In the genomic region with DNA sequence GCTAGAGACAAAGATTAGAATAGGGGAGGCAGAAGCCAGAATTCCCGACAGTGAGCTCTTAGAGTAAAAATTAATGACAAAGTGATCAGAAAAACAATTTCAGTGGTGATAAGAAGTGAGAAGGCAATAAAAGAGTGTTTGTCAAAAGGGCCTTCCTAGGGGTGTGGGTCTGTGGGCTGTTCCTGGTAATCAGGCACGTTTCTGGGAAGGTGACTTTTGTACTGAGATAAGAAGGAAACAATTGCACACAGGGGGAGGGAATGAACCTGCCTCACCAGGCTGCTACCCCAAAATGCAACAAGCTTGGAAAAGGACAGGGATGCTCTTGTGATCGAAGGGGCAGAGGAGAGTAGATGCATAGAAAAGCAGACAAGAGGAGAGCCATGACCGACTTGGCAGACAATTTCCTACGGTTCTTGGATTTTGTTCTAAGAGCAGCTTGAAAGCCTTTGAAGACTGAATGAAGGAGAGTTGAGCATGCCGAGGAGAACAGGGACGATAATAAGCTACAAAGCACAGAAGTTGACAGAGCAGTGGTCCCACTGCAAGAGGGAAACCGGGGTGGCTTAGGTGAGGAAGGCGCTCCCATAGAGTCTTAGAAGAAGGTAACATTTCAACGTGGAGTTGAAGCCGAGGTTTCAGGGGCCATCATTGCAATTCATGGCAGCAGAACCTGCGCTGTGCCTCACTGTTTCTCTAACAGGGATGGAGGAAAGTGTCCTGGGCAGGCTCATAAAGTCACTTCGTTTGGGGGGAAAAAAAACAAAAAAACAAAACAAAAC, we compare ENCODE assay signal across 20 mouse cellular contexts.
DNase-seq lines count a peak whose midpoint lies in the region; ATAC-seq and TF ChIP-seq lines count a peak whose summit lies in the region.
"Had no signal": no experiment of that assay in that cellular context is flagged by ENCODE, and none has a peak within 500 bp of the region (broad histone marks: within the 10 kb centered on the region; RNA-seq: fewer than 3 reads in every experiment).

No protein-coding gene starts in this region.

- peak; percentile 81 for DNase-seq in heart, adult 11 months
- no peak for DNase-seq in heart, adult 18-20 months
- DNase-seq in G1E (ENCODE audit: low spot score) = no peak
- DNase-seq in thymus, adult 18-20 months = no peak
- no peak for DNase-seq in thymus, postnatal 25 days
- no peak for DNase-seq in ovary, adult 18-20 months (ENCODE audit: low spot score)
- DNase-seq: adrenal gland, postnatal 36 days; cerebellum, postnatal 14 days; heart, postnatal 14 days; kidney, adult 8-10 months; lung, postnatal 10 days; right cerebral cortex, adult 18-20 months; spleen, adult 18-20 months had no signal

- peak; percentile 62 for ATAC-seq in G1E (ENCODE audit: extremely low read depth, insufficient number of reproducible peaks, low FRiP score, poor library complexity, severe bottlenecking)
- peak; percentile 92 for ATAC-seq in intestine, embryonic 16.5 days
- ATAC-seq: forebrain, embryonic 13.5 days; midbrain, embryonic 15.5 days had no signal

- H3K27ac ChIP-seq in intestine, embryonic 16.5 days (ENCODE audit: low read length) = peak overlapping the region; percentile 67
- H3K27ac ChIP-seq in small intestine, adult 2 months (ENCODE audit: insufficient read depth, low read depth, low read length) = peak overlapping the region; percentile 75
- H3K27ac ChIP-seq: forebrain, embryonic 13.5 days; hindbrain, embryonic 15.5 days; limb, embryonic 15.5 days; midbrain, embryonic 15.5 days had no signal

- peak overlapping the region; percentile 33; the same call in 1 of the 2 replicates for H3K4me3 ChIP-seq in G1E (ENCODE audit: low read depth, low read length)
- H3K4me3 ChIP-seq in intestine, embryonic 16.5 days (ENCODE audit: low read length) = no peak overlapping the region
- H3K4me3 ChIP-seq in small intestine, adult 2 months (ENCODE audit: low read depth, low read length) = no peak overlapping the region
- H3K4me3 ChIP-seq: forebrain, embryonic 13.5 days; hindbrain, embryonic 15.5 days; limb, embryonic 15.5 days; megakaryocyte, embryonic 14.5 days; midbrain, embryonic 15.5 days had no signal

- peaks cover 53% of the 10 kb centered on the region for H3K4me1 ChIP-seq in G1E (ENCODE audit: insufficient read depth, low read depth, low read length)
- peaks cover 10% of the 10 kb centered on the region for H3K4me1 ChIP-seq in intestine, embryonic 16.5 days (ENCODE audit: control insufficient read depth, insufficient read depth, low read length)
- H3K4me1 ChIP-seq in small intestine, adult 2 months (ENCODE audit: control insufficient read depth, insufficient read depth, insufficient read length, low read length) = peaks cover 15% of the 10 kb centered on the region; the same call in 1 of the 2 replicates
- H3K4me1 ChIP-seq: forebrain, embryonic 13.5 days had no signal

- TF ChIP-seq CTCF in G1E (IDR thresholded peaks at IDR 0.05; ENCODE audit: low read depth, low read length) = no peak
- no peak for TF ChIP-seq CTCF in small intestine, adult 2 months (IDR thresholded peaks at IDR 0.05; ENCODE audit: extremely low read depth, insufficient read length, insufficient replicate concordance, low read depth, low read length)

- H3K27me3 ChIP-seq in G1E (ENCODE audit: insufficient read depth, low read length) = no peaks in the 10 kb centered on the region
- no peaks in the 10 kb centered on the region for H3K27me3 ChIP-seq in intestine, embryonic 16.5 days (replicated peaks; ENCODE audit: control insufficient read depth, insufficient read depth, low read length)
- no peaks in the 10 kb centered on the region for H3K27me3 ChIP-seq in small intestine, adult 2 months (ENCODE audit: control insufficient read depth, insufficient read depth, low read length)
- H3K27me3 ChIP-seq: hindbrain, embryonic 15.5 days; limb, embryonic 15.5 days; midbrain, embryonic 15.5 days had no signal

- no peaks in the 10 kb centered on the region for H3K36me3 ChIP-seq in G1E (replicated peaks)
- no peaks in the 10 kb centered on the region for H3K36me3 ChIP-seq in intestine, embryonic 16.5 days (ENCODE audit: control insufficient read depth, insufficient read depth, low read length)
- no peaks in the 10 kb centered on the region for H3K36me3 ChIP-seq in small intestine, adult 2 months (ENCODE audit: control insufficient read depth, insufficient read depth, low read length)
- H3K36me3 ChIP-seq: hindbrain, embryonic 15.5 days; limb, embryonic 15.5 days; midbrain, embryonic 15.5 days had no signal

- no peak for TF ChIP-seq POLR2A in small intestine, adult 2 months (IDR thresholded peaks at IDR 0.05; ENCODE audit: low read depth, low read length)

- peak overlapping the region; percentile 15; the same call in 1 of the 2 replicates for H3K4me2 ChIP-seq in intestine, embryonic 16.5 days (ENCODE audit: low read depth, low read length)
- H3K4me2 ChIP-seq: forebrain, embryonic 13.5 days; hindbrain, embryonic 15.5 days; limb, embryonic 15.5 days; midbrain, embryonic 15.5 days had no signal

- WGBS in intestine, embryonic 16.5 days = 49% methylated on average over 13 of the region's 13 CpGs
- WGBS in small intestine, adult 2 months = 34% methylated on average over 13 of the region's 13 CpGs

- no peak overlapping the region for H3K9ac ChIP-seq in intestine, embryonic 16.5 days (ENCODE audit: low read depth, low read length)
- H3K9ac ChIP-seq: forebrain, embryonic 13.5 days; hindbrain, embryonic 15.5 days; limb, embryonic 15.5 days; midbrain, embryonic 15.5 days had no signal

- no peaks in the 10 kb centered on the region for H3K9me3 ChIP-seq in G1E (replicated peaks)
- no peaks in the 10 kb centered on the region for H3K9me3 ChIP-seq in intestine, embryonic 16.5 days (ENCODE audit: control insufficient read depth, low read length)
- H3K9me3 ChIP-seq: forebrain, embryonic 13.5 days; hindbrain, embryonic 15.5 days; limb, embryonic 15.5 days; megakaryocyte, embryonic 14.5 days; midbrain, embryonic 15.5 days had no signal
